Mouse (Mus musculus): Measurements from ENCODE around the gene Gcgr. TPM values are rescaled to one million over a fixed set of nuclear protein-coding genes. Genes with fewer than 3 reads are reported as not detected.

The Gcgr gene
- 10 to 100 TPM in 1 of 2 experiments, 1 to 10 TPM in 1; 9.6 to 15.7 TPM for total RNA-seq (2021)
- long read RNA-seq, experiment 1, transcript Gcgr-201 (14 exons, 1,957 nt): major isoform, 17 of 50 reads
- long read RNA-seq, experiment 1, partial matches to known transcripts: 3 of 50 reads
- long read RNA-seq, experiment 1, other reads (novel, unspliced or antisense): 30 of 50 reads
- long read RNA-seq, experiment 2, partial matches to known transcripts: 0 of 7 reads
- long read RNA-seq, experiment 2, other reads (novel, unspliced or antisense): 6 of 7 reads

DNA sequence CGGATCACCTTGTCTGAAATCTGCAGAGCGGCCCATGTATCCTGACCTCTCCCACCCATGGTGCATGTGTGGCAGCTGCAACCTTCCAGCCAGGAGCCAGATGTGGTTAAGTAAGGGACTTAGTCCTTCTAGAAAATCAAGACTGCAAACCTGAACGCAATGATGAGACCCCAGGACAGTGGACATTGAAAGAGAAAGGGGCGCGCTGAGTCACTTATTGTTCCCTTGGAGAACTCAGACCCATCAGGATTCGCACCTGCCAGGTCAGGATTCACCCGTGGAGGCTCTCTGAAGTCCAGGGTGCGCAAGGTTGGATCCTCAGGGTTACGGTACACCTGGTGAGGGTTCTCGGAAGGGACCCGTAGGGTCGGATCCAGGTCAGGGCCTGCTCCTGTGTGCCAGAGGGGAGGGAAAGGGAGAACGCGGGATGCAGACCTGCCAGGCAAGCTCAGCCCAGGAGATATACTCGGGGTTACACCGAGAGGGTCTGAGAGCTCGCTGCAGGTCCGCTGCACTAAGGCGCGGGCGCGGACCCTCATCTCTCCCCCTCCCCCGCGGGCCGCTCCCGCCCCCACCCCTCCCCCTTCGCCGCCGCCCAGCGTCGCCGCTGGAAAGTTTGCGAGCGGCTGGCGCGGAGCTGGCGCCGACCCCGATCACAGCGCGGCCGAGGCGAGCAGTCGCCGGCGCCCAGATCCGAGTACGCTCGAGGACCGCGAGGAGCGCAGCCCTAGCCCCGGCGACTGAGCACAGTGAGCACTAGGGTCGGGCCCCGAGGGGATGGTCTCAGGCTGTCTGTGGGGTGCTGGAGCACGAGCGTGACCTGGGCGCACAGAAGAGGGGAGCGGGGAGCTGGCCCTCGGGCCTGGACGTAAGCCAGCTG is at the start of gene Gcgr:
Gene Gcgr, plus strand, starts transcription at position 615 of the 880 bp plus-strand sequence.
- no peak for DNase-seq

DNA sequence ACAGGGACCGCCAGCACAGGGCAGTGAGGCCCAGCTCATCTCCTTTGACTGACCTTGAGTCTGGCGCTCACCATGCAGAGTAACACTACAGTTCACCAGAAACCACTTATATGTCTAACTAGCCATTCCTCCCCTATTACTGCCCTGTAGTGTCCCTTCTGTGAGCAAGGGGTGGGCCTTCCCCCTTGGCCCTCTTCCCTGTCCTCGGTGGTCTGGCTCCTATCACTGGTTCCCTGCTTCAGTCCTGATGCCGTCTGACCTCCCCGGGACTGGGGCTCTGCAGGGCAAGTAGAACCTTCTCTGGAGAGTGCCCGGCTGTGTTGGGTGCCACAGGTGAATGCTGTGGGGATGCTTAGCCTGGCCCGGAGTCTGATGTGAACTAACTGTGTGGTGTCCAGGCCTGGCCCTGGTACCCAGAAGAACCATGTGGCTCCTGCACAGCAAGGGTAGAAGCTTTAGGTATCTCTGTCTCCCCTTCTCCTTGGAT is 47.0 kb upstream of the Gcgr start:
- no peak for DNase-seq

DNA sequence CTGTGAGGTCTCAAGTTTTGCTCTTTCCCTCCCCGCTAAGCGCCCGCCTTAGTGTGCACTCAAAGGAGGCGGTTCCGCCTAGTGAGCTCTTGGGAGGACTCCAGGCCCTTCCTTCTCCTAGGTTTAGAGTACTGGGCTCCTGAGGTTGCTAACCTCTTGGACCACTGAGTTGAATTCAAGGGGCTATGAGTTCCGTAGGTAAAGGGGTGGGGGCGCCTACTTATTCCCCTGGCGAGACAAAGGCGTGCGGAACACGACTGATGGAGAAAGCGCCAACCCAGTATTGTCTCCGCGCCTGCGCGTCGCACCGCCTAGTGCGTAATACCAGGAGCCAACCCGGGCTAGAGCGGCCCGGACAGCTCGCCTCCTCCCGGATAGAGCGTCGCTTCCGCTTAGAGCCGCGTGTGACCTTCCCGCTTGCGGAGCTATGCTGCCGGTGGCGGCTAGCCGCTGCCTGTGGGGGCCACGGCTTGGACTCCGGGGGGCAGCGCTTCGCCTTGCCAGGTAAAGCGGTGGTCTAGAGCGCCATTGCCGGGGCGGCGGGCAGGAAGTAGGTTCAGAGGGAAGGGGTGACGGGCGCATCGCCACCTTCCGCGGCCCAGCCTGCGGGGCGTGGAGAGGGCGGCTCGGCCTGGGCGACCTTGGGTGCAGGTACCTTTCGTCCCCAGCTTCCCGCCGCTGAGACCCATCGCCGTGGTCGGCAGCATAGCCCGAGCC is 46.1 kb upstream of the Gcgr start, which contains the start of gene Mrpl12:
Gene Mrpl12, plus strand, starts transcription at position 349 of the 717 bp plus-strand sequence.
- peak; percentile 92 for DNase-seq

DNA sequence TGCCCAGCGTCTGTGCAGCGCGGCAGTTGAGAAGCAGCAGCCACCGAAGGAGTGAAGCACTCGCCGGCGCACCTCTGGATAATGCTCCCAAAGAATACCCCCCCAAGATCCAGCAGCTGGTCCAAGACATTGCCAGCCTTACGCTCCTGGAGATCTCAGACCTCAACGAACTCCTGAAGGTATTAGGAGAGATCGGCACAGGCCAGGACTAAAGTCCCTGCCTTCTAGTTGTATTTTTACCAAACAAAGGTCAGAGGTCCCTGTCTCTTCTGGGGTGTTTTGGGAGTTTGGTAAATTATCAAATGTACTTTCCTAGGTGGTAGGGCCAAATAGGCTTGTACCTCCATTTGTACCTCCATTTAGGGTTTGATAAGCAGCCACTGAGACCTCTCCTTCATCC is 45.2 kb upstream of the Gcgr start:
- DNase-seq: no peak

DNA sequence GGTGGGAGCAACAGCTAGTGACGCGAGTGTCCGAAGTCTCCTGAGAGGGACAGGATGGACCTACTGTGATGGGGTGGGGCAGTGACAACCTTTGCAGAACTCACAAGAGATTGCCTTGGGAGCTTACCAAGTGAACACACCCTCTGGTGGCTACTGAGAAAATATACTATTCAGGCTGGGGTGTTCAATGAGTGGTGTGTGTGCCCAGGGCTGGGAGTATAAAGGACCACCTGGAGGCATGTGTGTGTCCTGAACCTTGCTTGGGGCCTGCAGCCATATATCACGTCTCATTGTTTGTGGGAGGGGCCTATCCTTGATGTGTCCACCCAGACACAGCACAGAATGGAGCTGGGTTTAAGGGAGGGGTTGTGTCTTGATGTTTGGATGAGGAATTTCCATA is 42.0 kb upstream of the Gcgr start:
- no peak for DNase-seq

DNA sequence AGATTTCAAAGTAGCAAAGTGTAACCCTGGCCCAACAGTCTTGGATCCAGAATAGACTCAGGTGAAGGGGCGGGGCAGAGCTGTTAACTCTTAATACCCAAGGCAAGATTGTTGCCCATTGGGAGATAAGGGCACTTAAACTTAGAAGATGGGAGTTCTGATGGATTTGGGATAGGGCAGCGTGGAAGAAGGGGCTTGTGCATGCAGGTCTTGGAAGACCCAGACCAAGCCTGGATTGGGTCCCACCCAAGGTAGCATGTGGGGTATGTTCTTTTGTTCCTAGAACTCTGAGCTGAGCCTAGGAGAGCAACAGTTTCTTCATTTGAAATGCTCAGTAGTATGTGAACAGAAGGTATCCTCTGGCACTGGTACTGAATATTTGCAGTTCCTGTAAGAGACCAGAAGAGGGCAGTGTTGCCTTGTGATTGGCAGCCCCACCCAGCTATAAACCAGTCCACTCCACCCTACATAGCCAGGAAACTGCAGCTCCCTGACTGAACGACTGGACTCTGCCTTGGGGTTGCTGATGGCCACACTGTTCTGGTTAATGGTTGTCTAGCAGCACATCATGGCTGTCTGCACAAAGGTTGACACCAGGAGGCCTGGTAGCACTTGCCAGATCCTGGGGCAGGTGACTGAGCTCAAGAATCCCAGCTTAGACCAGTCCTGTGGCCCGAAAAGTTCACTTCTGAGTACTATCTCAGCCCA is 41.3 kb upstream of the Gcgr start:
- DNase-seq: peak; percentile 75

DNA sequence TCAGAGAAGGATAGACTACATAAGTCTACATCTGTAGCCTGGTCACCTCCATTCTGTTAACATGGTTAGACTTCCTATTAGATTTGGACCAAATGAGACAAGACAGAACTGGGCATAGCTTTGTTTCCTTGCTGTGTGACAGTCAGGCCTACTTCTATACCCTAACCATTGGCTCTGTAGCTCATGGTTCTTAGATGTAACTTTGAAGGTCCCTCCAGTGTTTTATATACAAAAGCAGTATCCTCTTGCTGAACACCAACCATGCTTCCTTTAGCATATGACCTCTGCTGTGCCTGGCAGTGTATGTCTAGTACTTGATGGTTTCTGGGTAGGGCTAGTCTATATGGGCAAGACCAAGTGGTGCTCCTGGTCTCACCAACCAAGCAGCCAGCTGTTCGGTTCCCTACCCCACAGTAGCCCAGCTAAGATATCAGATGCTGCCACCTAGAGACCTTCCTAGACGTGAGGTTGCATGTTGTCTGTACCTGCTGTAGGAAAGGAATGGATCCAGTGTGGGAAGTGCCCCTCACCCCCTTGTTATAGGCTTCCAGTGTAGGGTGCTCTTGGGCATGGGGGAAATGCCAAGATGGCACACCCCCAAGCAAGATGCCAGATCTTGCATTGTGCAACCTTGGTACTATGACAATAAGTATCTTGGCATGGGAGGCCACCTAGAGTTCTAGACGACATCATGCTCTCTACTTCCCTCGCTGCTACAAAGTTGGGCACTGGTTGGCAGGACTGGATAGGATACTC is 40.0 kb upstream of the Gcgr start:
- peak; percentile 51 for DNase-seq

DNA sequence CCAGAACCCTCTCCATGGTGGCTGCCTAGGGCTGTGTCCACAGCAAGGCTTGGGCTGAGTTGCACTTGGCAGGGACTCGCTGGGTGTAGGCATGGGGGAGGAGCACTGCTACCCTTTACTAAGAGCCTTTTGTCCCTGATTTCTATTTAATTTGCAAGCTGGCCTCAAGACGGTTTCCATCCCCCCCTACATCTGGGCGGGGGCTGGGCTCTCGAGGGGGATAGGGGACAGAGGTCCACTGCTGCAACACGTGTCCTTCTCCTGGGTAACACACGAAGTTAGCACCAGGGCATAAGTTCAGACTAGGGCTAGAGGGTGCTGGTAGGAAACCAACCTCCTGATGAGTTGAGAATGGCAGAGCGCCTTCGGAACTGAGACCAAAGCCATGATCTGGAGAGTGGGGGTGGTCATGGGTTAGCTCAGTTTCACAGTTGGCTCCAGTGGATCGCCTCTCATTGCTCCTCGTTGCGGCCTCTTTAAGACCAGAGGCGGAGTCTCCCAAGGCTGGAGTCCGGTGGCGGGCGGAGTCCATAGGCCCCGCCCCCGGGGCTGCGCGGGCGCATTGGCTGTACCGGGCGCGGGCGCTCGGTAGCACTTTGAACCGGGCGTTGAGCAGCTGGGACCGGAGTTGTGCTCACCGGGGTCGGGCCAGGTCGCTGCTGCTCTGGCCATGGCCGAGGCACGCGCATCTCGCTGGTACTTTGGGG is 39.0 kb upstream of the Gcgr start, which contains the start of gene Slc25a10:
Gene Slc25a10, plus strand, starts transcription at position 524 of the 707 bp plus-strand sequence.
- peak; percentile 95 for DNase-seq

DNA sequence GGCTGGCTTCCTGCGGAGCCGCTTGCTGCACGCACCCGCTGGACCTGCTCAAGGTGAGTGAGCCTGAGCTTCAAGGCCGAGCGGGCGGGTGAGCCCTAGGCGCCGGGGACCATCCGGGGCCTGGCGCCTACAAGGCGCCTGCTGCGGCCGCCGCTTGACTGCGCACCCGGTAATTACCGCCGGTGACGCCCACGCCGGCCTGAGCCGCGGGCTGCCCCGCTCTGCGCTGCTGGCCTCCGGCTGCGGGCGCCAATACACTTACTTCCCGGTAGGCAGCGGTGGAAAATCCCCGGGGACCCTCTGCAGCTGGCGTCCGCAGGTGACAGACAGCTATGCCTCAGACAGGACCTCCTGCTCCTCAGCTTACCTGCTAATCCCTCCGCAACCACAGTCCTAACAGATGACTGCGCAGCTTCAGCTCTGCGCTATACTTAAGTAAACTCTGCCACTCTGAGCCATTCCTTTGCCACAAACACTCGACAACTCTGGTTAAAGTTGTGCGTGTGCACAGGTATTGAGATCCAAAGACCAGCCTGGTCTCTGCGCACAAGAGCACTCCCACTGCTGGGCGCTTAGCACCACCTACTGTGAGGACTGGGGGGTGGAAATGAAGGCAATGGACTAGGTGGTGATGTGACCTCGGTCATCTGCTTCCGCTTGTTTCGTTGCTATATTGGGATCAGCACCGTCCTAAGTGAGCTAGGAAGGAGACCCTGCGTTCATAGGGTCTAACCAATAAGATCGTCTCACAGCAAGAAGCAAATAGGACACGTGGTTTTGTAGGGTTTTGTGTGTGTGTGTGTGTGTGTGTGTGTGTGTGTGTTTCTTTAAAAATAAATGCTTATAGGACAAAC is 38.2 kb upstream of the Gcgr start:
- peak; percentile 67 for DNase-seq

DNA sequence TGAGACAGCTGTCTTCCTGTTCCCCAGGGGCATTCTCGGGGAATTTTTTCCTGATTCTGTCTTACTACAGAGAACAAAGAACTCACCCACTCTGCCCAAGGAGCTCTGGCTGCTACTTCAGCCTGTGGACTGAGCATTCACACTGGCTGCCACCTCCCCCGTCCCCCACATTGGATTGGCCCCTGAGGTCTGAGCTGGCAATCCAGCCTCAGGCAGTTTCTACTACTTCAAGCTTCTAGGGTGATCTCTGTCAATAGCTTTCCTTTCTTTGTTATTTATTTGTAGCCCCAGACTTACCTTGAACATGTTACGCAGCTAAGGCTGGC is 37.7 kb upstream of the Gcgr start:
- DNase-seq: no peak

DNA sequence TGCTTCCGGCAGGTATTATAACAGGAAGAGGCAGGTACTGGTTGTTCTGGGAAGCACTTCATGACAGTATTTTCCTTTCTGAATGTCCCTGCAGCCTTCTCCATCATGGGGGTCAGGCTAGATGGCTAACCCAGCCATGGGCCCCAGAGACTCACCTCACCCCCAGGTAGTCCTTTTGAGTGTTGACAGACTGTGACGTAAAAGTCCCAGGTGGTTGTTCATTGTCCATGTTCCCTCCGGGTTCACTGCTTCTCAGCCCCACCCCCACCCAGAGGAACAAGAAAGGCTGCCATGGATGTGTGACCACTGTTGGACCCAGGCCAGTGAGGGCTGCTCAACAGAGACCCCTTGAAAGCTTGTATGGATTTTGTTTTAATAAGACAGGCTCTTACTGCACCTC is 37.1 kb upstream of the Gcgr start:
- DNase-seq: no peak

DNA sequence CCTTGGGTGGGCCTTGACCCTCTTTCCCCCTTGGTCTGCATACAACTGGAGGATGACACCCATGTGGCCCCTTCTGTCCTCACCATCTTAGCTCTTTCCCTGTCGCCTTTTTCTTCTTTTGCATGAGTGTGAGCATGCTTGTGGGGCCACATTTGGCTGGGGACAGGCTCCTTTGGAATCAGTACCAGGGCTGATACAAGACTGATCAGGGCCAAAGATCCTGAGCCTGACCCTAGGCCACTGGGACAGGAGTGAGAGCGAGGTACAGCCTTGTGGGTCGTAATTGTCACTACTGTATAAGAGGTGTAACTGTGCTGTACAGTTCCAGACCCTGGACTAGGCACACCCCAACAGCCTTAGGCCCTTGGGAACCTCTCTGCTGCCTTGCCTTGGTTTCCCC is 36.6 kb upstream of the Gcgr start:
- DNase-seq: no peak

DNA sequence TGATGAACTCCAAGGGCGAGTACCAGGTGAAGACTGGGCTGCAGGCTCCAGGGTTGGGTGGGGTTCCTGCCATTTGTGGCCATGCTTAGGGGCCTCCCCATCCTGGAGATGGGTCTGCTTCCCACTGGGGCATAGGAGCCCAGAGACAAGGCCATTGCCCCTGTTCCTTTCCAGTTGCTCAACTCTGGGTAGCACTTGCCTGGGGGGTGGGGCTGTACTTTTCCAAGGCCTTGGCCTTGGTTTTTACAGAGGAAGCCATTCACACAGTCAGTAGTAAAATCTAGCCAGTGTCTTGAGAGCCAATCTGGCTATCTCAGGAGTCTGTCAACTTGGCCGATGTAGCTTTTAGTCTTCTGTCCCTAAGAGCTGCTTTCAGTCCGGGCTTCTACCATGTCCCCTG is 33.1 kb upstream of the Gcgr start:
- peak; percentile 84 for DNase-seq

DNA sequence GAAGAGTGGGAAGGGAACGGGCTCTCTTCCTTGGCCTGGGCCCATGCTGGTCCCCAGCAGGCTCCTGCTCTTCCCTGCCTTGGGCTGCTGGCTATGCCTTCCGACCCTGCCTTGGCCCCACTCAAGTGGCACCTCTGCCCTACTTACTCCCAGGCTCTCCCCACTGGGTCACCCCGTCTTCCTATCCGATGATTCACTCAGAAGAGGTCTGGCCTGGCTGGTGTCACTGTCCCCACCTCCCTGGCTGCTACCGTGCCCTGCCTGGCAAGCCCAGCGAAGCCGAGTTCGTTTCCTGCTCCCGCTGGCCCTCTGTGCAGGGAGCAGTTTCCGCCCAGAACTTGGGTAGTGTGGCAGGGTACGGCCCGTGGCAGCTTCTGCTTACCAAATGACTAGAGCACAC is 32.3 kb upstream of the Gcgr start:
- DNase-seq: peak; percentile 51

DNA sequence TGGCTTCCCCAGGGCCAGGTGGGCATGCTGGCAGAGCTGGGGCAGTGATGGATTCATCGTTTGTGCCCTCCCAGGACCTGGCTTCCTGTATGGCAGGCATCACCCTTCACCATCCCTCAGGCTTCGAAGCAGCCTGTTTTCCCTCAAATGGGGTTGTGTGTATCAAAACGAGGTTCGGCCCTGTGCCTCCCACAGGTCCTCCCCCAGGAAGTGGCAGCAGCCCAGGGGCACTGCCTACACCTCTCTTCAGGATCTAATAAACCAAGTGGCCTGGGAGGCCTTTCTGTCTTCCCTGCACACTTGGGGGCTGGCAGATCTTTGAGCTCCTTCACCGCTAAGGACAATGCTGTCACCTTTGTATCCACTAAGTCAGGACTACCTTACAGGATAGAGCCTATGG is 31.6 kb upstream of the Gcgr start:
- no peak for DNase-seq

DNA sequence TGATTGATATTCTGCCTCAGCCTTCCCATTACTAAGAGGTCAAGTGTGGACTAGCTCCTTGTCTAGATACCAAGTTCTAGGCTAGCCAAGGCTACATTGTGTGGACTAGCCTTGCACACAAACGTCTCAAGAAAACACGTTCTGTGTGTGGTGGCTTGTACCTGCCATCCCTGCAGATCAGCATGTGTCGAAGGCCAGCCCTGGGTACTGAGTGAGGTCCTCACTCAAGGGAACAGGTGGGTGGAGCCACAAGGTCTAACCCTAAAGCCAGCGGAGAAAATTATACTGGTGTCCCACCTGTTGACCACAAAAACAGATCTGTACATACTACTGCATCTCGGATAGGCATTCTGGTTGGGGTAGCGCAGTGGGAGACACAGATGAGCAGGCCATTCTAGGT is 30.6 kb upstream of the Gcgr start:
- DNase-seq: no peak

DNA sequence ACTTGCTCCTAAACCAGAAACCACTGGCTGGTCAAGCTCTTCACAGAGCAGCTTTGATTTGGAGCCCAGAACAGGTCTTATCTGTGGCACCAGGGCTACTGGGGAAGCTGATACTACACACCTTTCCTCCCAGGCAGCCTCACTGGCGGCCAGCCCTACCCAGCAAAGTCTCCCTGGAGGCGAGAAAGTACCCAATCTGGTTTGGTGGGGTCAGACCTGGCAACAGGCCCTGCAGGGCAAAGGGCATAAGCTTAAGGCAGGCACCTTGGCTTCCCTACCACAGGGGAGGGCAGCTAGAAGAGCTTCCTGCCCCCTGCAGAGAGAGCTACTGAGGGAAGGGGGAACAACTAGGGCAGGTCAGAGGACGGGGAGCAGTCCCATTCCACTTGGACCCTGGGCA is 30.1 kb upstream of the Gcgr start:
- DNase-seq: peak; percentile 51

DNA sequence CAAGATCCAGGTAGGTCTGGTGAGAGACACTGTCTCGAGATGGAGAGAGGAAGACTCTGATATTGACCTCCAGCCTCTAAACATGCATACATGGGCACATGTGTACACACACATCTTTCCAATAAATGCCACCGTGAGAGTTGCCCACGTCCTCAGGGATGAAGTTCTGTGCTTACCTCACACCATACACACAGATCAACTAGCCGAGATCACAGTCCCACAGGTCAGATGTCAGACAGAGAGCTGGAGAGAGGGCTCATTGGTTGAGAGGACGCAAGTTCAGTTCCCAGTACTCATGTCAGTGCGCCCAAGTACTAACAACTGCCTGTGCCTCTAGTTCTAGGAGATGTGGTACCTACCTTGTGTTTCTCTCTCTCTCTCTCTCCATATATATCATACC is 29.5 kb upstream of the Gcgr start:
- no peak for DNase-seq

DNA sequence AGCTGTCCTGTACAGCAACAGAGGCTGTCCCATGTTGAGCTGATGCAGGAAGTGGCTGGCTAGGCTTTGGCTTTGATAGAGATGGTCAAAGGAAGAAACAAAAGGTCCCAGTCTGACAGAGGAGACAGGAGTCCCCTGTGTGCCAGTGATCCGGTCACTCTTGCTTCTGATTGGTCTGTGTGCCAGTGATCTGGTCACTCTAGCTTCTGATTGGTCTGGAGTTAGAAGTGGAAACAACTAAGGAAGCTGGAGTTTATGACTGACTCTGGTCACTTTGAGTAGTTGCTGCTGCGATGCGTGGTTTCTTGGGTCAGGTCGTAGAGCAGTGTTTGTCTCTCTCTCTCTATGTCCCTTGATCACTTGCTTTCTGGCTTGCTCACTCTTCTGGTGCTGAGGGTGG is 28.8 kb upstream of the Gcgr start:
- DNase-seq: no peak

DNA sequence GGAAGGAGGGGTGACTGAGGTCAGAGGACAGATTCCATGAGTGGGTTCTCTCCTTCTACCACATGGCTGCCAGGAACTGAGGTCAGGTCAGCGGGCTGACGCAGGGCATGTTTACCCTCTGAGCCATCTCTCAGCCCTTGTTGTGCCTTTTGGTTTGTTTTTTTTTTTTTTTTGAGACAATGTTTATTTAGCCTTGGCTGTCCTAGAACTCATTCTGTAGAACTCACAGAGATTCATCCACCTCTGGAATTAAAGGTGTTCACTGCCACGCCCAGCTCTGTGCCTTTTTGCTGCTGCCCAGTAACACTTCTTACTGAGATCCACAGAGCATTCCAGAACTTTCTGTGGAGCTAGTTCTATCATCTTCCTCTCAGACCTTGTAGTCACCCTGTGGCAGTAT is 24.8 kb upstream of the Gcgr start:
- no peak for DNase-seq
